Mouse (Mus musculus) heart, embryonic 16.5 days (tissue): ENCODE measurements around the gene Srrm4. TPM values are rescaled to one million over a fixed set of nuclear protein-coding genes. Genes with fewer than 3 reads are reported as not detected.

Source experiments
- ATAC-seq: fragments of 200-750 bp; cut with Nextera tagmentation; replicated peaks from 2 replicates; pipeline ENCODE4 v1.8.0; 2017; ENCODE audit warnings: moderate number of reproducible peaks; ENCODE audit not compliant: insufficient read depth, low FRiP score; ENCODE audit errors: extremely low read depth
- H3K27ac ChIP-seq: fragments of 300-500 bp; sonication (generic); 2 replicates; pipeline ENCODE4 v1.5.1; 2014; ENCODE audit warnings: mild to moderate bottlenecking, low read length, control low read depth, moderate library complexity
- H3K27me3 ChIP-seq: fragments of 300-500 bp; sonication (generic); 2 replicates; pipeline ENCODE4 v1.6.1; 2014; ENCODE audit warnings: low read length, mixed read lengths; ENCODE audit not compliant: control insufficient read depth, insufficient read depth
- H3K36me3 ChIP-seq: fragments of 300-500 bp; sonication (generic); 2 replicates; pipeline ENCODE4 v1.6.1; 2014; ENCODE audit not compliant: control insufficient read depth, insufficient read depth
- H3K4me1 ChIP-seq: fragments of 300-500 bp; sonication (generic); 2 replicates; pipeline ENCODE4 v1.6.1; 2014; ENCODE audit warnings: low read length, mixed read lengths; ENCODE audit not compliant: control insufficient read depth, insufficient read depth
- H3K4me2 ChIP-seq: fragments of 300-500 bp; sonication (generic); 2 replicates; pipeline ENCODE4 v1.6.1; 2014; ENCODE audit warnings: low read depth, mild to moderate bottlenecking, control low read depth, low read length
- H3K4me3 ChIP-seq: fragments of 300-500 bp; sonication (generic); 2 replicates; pipeline ENCODE4 v1.5.1; 2014; ENCODE audit warnings: mild to moderate bottlenecking, control low read depth, low read length
- H3K9ac ChIP-seq: fragments of 300-500 bp; sonication (generic); 2 replicates; pipeline ENCODE4 v1.6.1; 2014; ENCODE audit warnings: low read length, control low read depth
- H3K9me3 ChIP-seq: fragments of 300-500 bp; sonication (generic); replicated peaks from 2 replicates; pipeline ENCODE4 v1.6.1; 2016; ENCODE audit warnings: low read length; ENCODE audit not compliant: control insufficient read depth
- WGBS: fragments of 180-500 bp; shearing (Covaris S2); extraction: QIAGEN DNeasy Blood & Tissue Kit; methylation state at CpG from one replicate; pipeline ENCODE4 v1.1.7; 2014; 5-methylcytosine and 5-hydroxymethylcytosine counted together
- polyA plus RNA-seq: library from polyadenylated mRNA; unstranded; fragments of >200 nt; fragmentation: Nextera tagmentation; extraction: Ambion mirVana; gene quantifications from 2 replicates; pipeline ENCODE4 v1.2.1, GENCODE M21; 2015

Srrm4 gene
- polyA plus RNA-seq, 1 experiment from 2014 or later, result 0.84 TPM

DNA sequence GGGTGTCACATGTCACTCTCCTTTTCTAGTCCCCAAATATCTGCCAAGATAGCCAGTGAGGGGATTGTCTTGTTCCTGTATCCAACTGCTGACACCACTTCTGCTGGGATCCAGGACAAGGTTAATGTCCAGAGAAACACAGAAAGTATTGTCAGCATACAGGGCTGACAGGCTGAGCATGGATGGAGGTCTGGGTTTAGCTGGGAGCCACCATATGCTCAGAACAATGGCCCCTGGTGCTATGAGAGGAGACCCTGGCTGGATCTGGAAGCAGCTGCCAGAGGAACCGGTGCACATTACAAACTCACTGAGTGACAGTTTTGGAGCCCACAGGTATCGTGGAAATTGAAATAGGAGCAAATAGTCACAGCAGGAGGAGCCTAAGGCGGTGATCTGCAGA is 52.3 kb downstream of the Srrm4 start:
- Histone ChIP-seq H3K4me3 (no peak overlapping the region), H3K27me3 (no peaks in the 10 kb centered on the region), H3K4me1 (peaks cover 6% of the 10 kb centered on the region; the same call in 1 of the 2 replicates), H3K36me3 (no peaks in the 10 kb centered on the region), H3K4me2 (peak overlapping the region; percentile 32), H3K9ac (no peak overlapping the region), H3K9me3 (0 out of 2 replicates have a peak, but pooled peaks cover 2% of the 10 kb centered on the region), H3K27ac (no peak overlapping the region)
- 27% methylated on average over 3 of the region's 3 CpGs for WGBS
- ATAC-seq, result no peak

DNA sequence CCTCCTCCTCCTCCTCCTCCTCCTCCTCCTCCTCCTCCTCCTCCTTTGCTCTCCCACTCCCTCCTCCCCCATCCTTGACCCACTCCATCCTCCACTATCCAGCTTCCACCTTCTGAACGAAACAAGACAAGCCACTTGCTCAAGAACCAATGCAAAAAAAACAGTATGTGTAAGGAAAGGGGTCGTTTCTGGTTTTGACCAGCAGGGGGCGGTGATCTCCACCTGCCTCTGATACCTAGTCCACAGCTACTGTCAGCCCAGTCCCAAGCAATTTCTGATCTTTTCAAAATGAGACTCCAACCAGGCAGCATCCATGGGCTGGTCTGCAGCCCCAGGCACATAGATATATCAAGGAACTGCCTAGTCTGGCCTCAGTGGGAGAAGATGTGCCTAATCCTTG is 53.1 kb downstream of the Srrm4 start:
- H3K4me3 ChIP-seq, result no peak overlapping the region
- no peaks in the 10 kb centered on the region for H3K36me3 ChIP-seq
- no peak for ATAC-seq
- no peak overlapping the region for H3K9ac ChIP-seq
- H3K4me1 ChIP-seq, result peaks cover 6% of the 10 kb centered on the region; the same call in 1 of the 2 replicates
- no peak overlapping the region for H3K27ac ChIP-seq
- 0 out of 2 replicates have a peak, but pooled peaks cover 2% of the 10 kb centered on the region for H3K9me3 ChIP-seq
- 70% methylated on average over 3 of the region's 3 CpGs for WGBS
- H3K4me2 ChIP-seq, result no peak overlapping the region
- no peaks in the 10 kb centered on the region for H3K27me3 ChIP-seq

DNA sequence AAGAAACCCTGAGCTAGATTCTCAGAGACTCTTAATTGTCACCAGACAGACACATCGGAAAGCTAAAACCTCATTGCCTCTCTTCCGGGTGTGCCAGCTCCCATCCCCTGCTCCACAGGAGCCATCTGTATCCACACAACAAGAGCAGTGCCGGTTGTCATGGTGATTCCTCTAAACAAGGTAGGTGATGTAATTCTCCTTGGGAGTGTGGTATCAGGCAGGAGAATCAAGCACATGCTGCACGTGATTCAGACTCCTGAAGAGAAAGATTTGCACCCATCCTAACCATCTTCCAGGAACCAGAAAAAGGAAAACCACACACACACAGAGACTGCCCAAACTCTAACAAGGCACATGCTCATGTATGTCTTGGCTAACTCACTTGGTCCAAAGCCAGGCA is 65.3 kb downstream of the Srrm4 start:
- Histone ChIP-seq H3K27me3 (no peaks in the 10 kb centered on the region), H3K4me2 (no peak overlapping the region), H3K4me3 (no peak overlapping the region), H3K27ac (no peak overlapping the region), H3K4me1 (no peaks in the 10 kb centered on the region), H3K9ac (no peak overlapping the region), H3K9me3 (no peaks in the 10 kb centered on the region), H3K36me3 (no peaks in the 10 kb centered on the region)
- 64% methylated on average over 4 of the region's 4 CpGs for WGBS
- ATAC-seq, result no peak

- H3K36me3 ChIP-seq, result no peaks in the 10 kb centered on the region
- 78% methylated on average over 8 of the region's 8 CpGs for WGBS
- no peaks in the 10 kb centered on the region for H3K4me1 ChIP-seq
- no peak overlapping the region for H3K4me2 ChIP-seq
- H3K9me3 ChIP-seq, result no peaks in the 10 kb centered on the region
- no peak overlapping the region for H3K9ac ChIP-seq
- no peaks in the 10 kb centered on the region for H3K27me3 ChIP-seq
- no peak for ATAC-seq
- no peak overlapping the region for H3K4me3 ChIP-seq
- no peak overlapping the region for H3K27ac ChIP-seq
Measured at GRCm38 (mm10) chr5:116525308-116525707, 66.3 kb downstream of the Srrm4 start.

GRCm38 (mm10) chr5:116523553-116523952 is 68.1 kb downstream of the Srrm4 start:
- no peaks in the 10 kb centered on the region for H3K36me3 ChIP-seq
- no peaks in the 10 kb centered on the region for H3K4me1 ChIP-seq
- no peaks in the 10 kb centered on the region for H3K27me3 ChIP-seq
- no peak overlapping the region for H3K9ac ChIP-seq
- ATAC-seq, result no peak
- no peaks in the 10 kb centered on the region for H3K9me3 ChIP-seq
- H3K4me3 ChIP-seq, result no peak overlapping the region
- no peak overlapping the region for H3K4me2 ChIP-seq
- WGBS, result 81% methylated on average over 8 of the region's 8 CpGs
- H3K27ac ChIP-seq, result no peak overlapping the region

DNA sequence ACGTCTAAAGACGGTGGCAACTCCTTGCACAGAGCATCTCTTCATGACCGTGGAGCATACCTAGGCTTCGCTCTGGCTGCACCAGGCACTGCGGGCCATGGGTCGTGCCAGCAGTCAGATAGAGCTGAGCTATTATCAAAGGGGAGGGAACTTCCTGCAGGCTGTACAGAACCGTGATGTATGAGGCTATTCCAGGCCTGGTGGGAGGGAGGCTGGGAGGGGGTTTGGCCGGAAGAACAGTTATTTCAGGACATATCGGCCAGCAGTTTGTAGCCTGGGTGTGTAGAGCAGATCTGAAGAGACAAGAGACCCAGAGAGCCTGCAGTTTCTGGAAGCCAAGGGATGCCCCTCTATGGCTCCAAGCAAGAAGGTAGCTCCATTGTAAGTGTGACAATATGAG is 68.5 kb downstream of the Srrm4 start:
- Histone ChIP-seq H3K27me3 (no peaks in the 10 kb centered on the region), H3K4me3 (no peak overlapping the region), H3K9ac (no peak overlapping the region), H3K9me3 (no peaks in the 10 kb centered on the region), H3K27ac (no peak overlapping the region), H3K4me2 (no peak overlapping the region), H3K36me3 (no peaks in the 10 kb centered on the region), H3K4me1 (no peaks in the 10 kb centered on the region)
- no peak for ATAC-seq
- WGBS, result 39% methylated on average over 9 of the region's 9 CpGs

GRCm38 (mm10) chr5:116522273-116522672 is 69.3 kb downstream of the Srrm4 start:
- 67% methylated on average over 11 of the region's 11 CpGs for WGBS
- H3K27ac ChIP-seq, result no peak overlapping the region
- no peak overlapping the region for H3K9ac ChIP-seq
- H3K4me3 ChIP-seq, result no peak overlapping the region
- no peak overlapping the region for H3K4me2 ChIP-seq
- H3K36me3 ChIP-seq, result no peaks in the 10 kb centered on the region
- ATAC-seq, result no peak
- H3K27me3 ChIP-seq, result no peaks in the 10 kb centered on the region
- H3K4me1 ChIP-seq, result no peaks in the 10 kb centered on the region
- no peaks in the 10 kb centered on the region for H3K9me3 ChIP-seq

- no peak for ATAC-seq
- Histone ChIP-seq H3K4me1 (no peaks in the 10 kb centered on the region), H3K36me3 (no peaks in the 10 kb centered on the region), H3K4me2 (no peak overlapping the region), H3K4me3 (no peak overlapping the region), H3K9ac (no peak overlapping the region), H3K27ac (no peak overlapping the region), H3K9me3 (no peaks in the 10 kb centered on the region), H3K27me3 (no peaks in the 10 kb centered on the region)
- 24% methylated on average over 4 of the region's 4 CpGs for WGBS
Measured at GRCm38 (mm10) chr5:116518047-116518446, 73.6 kb downstream of the Srrm4 start.

DNA sequence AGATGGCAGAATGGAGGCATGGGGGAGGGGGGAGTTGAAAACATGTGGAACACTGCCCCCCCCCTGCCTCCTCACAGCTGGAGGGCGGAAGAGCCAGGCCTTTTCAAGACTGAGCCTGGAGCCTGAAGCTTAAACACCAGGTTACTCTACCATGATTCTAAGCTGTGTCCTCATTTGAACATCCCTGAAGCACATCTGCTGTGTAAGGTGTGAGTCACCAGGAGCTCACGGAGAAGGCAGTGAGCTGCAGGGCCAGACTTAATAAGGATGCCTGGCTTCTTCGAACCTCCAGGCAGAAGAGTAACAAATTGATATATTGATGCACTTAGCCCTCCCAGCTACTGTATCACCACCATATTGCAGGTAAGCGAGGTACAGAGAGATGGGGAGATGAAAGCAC is 79.5 kb downstream of the Srrm4 start:
- no peaks in the 10 kb centered on the region for H3K9me3 ChIP-seq
- no peak overlapping the region for H3K27ac ChIP-seq
- no peaks in the 10 kb centered on the region for H3K27me3 ChIP-seq
- H3K4me1 ChIP-seq, result 0 out of 2 replicates have a peak, but pooled peaks cover 3% of the 10 kb centered on the region
- H3K36me3 ChIP-seq, result no peaks in the 10 kb centered on the region
- WGBS, result 60% methylated on average over 4 of the region's 4 CpGs
- no peak overlapping the region for H3K9ac ChIP-seq
- no peak overlapping the region for H3K4me3 ChIP-seq
- no peak for ATAC-seq
- H3K4me2 ChIP-seq, result no peak overlapping the region

DNA sequence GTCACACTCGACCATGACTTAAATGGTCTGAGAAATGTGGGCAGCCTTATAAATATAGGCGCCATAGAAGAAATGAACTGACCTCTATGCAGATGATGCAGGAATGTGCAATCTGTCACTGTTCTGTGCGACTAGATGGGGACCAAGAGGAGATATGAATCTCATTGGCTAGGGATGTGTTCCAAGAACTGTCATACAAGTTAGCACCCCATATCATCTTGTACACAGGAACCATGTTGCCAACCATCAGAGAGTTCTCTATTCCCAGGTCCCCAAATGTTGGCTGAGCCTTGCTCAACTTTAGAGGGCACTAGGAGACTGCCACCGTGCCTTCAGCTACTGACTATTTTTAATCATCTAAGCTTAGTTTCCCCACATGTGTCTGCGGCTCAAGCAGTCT is 81.4 kb downstream of the Srrm4 start:
- H3K4me3 ChIP-seq, result no peak overlapping the region
- no peaks in the 10 kb centered on the region for H3K36me3 ChIP-seq
- no peak overlapping the region for H3K9ac ChIP-seq
- ATAC-seq, result no peak
- WGBS, result 61% methylated on average over 5 of the region's 5 CpGs
- H3K27ac ChIP-seq, result no peak overlapping the region
- H3K4me2 ChIP-seq, result no peak overlapping the region
- 0 out of 2 replicates have a peak, but pooled peaks cover 3% of the 10 kb centered on the region for H3K4me1 ChIP-seq
- no peaks in the 10 kb centered on the region for H3K27me3 ChIP-seq
- no peaks in the 10 kb centered on the region for H3K9me3 ChIP-seq
